Mouse (Mus musculus): ENCODE data around the gene Tmem247.

Gene Tmem247

GRCm38 (mm10) chr17:86962894-86963585 is 45.9 kb downstream of the Tmem247 start, which contains the start of gene Rhoq:
TSS of gene Rhoq (plus strand) at chr17:86963082.
- peak; percentile 87 for DNase-seq (ENCODE audit: low read depth, low spot score)

GRCm38 (mm10) chr17:86963586-86963902 is 46.4 kb downstream of the Tmem247 start:
- no peak for DNase-seq (ENCODE audit: low read depth, low spot score)

- DNase-seq (ENCODE audit: low read depth, low spot score) = no peak
Observed at GRCm38 (mm10) chr17:86964041-86964440, 46.9 kb downstream of the Tmem247 start.

- DNase-seq (ENCODE audit: low read depth, low spot score) = peak; percentile 33
Observed at GRCm38 (mm10) chr17:86964502-86964901, 47.4 kb downstream of the Tmem247 start.

GRCm38 (mm10) chr17:86965121-86965520 is 48.0 kb downstream of the Tmem247 start:
- DNase-seq (ENCODE audit: low read depth, low spot score) = no peak

GRCm38 (mm10) chr17:86966040-86966439 is 48.9 kb downstream of the Tmem247 start:
- DNase-seq (ENCODE audit: low read depth, low spot score) = no peak

- no peak for DNase-seq (ENCODE audit: low read depth, low spot score)
Observed at GRCm38 (mm10) chr17:86967048-86967447, 49.9 kb downstream of the Tmem247 start.

- no peak for DNase-seq (ENCODE audit: low read depth, low spot score)
Observed at GRCm38 (mm10) chr17:86967536-86968525, 50.7 kb downstream of the Tmem247 start.

GRCm38 (mm10) chr17:86968581-86968980 is 51.4 kb downstream of the Tmem247 start:
- no peak for DNase-seq (ENCODE audit: low read depth, low spot score)

- no peak for DNase-seq (ENCODE audit: low read depth, low spot score)
Observed at GRCm38 (mm10) chr17:86969582-86969981, 52.4 kb downstream of the Tmem247 start.

- DNase-seq (ENCODE audit: low read depth, low spot score) = no peak
Observed at GRCm38 (mm10) chr17:86970026-86970750, 53.0 kb downstream of the Tmem247 start.

- DNase-seq (ENCODE audit: low read depth, low spot score) = no peak
Observed at GRCm38 (mm10) chr17:86971036-86971435, 53.9 kb downstream of the Tmem247 start.

- no peak for DNase-seq (ENCODE audit: low read depth, low spot score)
Observed at GRCm38 (mm10) chr17:86971860-86972259, 54.7 kb downstream of the Tmem247 start.
